Mouse (Mus musculus) monocyte, adult 5-6 weeks (primary cell): ENCODE measurements around the gene Sh3yl1. TPM values are rescaled to one million over a fixed set of nuclear protein-coding genes. Genes with fewer than 3 reads are reported as not detected.

Source experiments
- ATAC-seq: fragments of 153-309, 156-312 bp; replicated peaks from 2 replicates; pipeline ENCODE4 v1.8.0; 2017; ENCODE audit warnings: mild to moderate bottlenecking; ENCODE audit not compliant: low TSS enrichment, insufficient number of reproducible peaks, severe bottlenecking, poor library complexity, low FRiP score
- total RNA-seq: library from RNA; stranded (forward); fragments of 200-1000, 200-491, 200-594 nt; gene quantifications from 3 replicates; pipeline ENCODE4 v1.2.3, GENCODE M21; 2017

The Sh3yl1 gene
- 0.39 to 2.3 TPM (median 2.1 TPM) in 3 replicates for total RNA-seq

- peak; percentile 95 for ATAC-seq
These were observed at the start of gene Sh3yl1, which contains the start of gene Acp1 for GRCm38 (mm10) chr12:30911261-30912047. Sh3yl1 (plus strand) TSS chr12:30911668. Acp1 (minus strand) TSS chr12:30911589.

DNA sequence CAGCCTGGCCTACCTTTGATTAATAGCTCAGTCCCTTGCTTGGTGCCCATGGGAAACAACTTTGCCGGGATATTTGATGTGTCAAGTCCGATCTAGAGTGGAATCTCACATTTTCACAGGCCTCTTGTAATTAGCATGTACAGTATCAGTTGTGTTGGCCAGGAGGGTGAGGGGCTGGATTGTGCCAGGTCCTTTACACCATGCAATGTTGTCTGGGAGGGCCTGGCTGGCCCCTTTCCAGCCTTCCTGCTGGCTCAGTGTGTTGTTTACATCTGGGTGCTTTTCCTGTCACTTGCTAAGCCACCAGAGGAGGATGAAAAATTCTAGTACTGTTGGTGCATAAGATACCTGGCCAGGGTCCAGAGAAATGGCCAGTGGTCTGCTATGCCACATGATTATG is 47.1 kb upstream of the Sh3yl1 start:
- ATAC-seq, result no peak

DNA sequence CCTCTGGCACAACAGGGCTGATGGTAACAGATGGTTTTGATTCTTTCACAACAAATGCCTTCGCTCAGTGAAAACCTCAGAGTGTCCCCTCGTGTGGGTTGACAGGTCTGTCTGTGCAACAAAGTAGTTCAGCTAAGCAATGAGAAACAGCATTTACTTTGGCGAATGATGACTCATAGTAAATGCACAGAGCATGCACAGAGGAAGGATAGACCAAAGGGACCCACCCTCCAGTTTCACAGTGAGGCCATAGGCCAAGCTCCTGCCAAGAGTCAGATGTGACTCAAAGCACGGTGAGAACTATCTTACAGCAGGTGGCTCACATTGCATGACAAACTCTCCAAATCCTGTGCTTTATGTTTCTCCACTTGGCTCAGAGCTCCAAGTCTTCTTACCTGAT is 45.7 kb upstream of the Sh3yl1 start:
- ATAC-seq, result no peak

- no peak for ATAC-seq
These were observed 32.0 kb upstream of the Sh3yl1 start for GRCm38 (mm10) chr12:30879447-30879846.

DNA sequence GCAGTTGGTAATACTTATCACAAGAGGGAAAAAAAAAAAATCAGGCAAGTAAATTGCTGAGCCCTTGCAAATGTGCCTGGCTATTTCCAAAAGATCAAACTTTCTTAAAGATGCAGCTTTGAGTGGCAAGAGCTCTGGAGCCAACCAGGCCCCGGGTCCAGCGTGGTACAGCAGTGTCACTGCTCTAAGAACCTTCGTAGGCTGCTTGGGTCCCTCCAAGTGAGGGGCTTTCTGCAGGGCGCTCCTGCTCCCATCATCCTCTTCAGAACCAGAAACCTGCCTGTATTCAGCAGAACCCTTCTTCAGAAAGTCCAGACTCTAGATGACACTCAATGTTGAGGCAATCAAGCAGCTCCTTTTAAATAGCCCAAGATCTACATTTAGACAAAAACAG is 27.9 kb upstream of the Sh3yl1 start:
- ATAC-seq, result no peak

- no peak for ATAC-seq
These were observed 27.4 kb upstream of the Sh3yl1 start, which contains the start of gene Alkal2 for GRCm38 (mm10) chr12:30883986-30884621. Alkal2 (plus strand) TSS chr12:30884322.

DNA sequence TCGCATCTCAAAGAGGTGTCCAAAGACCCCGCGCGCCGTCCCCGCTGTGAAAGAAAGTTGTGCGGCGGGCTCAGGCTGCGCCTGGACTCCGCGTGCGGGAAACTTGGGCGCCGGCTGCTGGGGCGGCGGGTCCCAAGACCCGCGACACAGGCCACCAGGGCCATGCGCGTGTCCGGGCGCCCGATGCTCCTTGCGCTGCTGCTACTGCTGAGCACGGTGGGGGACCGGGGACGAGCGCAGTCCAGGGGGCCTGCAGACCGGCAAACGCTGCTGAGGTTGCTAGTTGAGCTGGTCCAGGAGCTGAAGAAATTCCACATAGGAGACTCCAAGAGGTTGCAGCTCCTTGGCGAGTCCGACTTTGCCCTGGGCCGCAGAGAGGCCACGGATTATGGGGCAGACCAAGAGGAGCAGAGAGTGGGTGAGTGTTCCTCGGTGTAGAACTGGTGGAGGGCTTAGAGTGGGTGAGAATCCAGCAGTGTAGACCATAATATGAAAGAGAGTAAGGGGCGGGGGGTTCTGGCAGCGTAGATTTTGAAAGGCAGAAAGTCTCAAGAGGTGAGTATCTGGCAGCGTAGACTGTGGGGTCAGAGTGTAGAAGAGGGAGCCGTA is 26.7 kb upstream of the Sh3yl1 start:
- ATAC-seq, result no peak

GRCm38 (mm10) chr12:30885891-30886290 is 25.6 kb upstream of the Sh3yl1 start:
- no peak for ATAC-seq

DNA sequence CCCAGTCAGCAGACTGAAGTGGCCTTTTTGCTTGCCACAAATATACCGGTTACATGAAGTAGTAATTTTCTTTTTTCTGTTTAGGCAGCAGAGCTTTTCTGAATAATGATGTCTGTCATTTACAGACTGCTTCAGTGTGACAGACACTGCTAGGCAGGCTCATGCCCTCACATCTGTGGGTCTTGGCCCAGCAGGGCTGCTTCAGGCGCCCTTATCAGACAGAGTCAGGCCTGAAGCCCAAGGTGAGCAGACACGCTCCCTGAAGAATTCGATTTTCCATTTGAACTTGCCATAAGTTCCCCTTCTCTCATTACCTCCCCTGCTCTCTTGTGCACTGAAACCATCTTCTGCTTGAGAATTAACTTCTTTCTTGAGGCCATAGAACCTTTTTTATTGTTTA is 23.5 kb upstream of the Sh3yl1 start:
- ATAC-seq, result no peak

DNA sequence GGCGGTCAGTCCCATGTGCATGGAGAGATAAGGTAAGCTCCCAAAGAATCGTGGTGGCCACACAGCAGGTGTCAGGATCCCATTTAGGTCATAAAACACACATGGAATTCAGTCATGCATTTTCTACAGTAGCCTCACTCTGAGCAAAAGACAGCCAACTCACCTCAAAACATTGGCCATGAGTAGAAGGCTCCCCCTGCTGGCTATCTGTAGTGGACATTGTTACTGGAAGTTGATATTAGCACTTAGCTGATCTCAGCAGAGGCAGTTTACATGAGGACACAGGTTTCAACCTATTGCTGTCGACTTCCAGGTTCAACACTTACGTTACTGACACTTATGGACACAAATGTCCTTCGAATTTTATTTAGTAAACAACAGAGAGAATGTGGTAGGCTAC is 21.4 kb upstream of the Sh3yl1 start:
- no peak for ATAC-seq

DNA sequence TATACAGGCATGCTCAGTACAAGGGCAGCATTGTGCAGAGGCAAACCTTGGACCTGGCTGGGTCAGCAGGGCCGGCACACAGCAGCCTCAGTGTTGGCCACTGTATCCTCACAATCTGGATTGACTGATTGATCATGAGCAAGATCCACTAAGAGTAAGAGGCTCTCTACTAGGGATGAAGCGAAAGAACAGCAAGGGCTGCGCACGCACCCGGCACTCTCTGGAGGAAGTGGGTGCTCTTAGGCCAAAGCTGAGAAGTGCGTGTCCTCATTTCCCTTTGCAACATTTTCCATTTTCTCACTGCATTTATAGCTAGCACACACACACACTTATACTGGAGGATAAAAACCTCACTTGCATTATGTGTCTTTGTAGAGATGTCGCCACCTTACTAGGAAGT is 20.0 kb upstream of the Sh3yl1 start:
- ATAC-seq, result no peak

DNA sequence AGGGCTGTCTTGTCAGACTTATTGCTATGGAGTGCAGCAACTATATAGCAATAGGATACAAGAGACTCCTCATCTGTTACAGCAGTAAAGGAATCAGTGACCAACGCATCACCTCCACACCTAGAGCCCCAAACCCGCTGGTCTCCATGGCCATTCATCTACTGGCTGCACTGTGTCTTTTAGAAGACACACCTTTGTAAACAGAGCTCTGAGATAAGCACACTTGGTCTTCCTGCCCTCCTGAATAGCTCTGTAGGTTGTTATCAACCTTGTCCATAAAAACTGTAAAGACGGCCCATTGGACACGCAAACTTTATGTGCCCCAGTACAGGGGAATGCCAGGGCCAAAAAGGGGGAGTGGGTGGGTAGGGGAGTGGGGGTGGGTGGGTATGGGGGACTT is 14.4 kb upstream of the Sh3yl1 start:
- ATAC-seq, result no peak

DNA sequence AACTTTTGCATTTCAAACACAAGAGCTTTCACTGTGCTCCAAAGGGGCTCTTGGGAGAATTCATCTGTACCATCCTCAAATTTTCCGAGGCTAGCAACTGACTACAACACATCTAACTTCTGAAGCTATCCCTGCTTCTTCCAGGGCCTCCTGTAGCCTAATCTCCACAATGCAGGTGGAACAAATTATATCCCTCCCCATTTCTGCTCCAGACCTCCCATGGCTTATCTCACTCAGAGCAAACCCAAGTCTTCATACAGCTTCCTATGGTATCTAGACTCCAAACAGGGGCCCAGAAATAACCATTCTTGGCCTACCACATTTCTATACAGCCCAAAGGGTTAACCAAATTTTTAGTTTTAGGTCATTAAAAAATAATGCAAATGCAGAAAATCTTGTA is 2.8 kb upstream of the Sh3yl1 start:
- ATAC-seq, result no peak

GRCm38 (mm10) chr12:30909881-30910280 is 1.6 kb upstream of the Sh3yl1 start:
- no peak for ATAC-seq

GRCm38 (mm10) chr12:30910860-30911259 is 608 bp upstream of the Sh3yl1 start:
- ATAC-seq, result no peak

DNA sequence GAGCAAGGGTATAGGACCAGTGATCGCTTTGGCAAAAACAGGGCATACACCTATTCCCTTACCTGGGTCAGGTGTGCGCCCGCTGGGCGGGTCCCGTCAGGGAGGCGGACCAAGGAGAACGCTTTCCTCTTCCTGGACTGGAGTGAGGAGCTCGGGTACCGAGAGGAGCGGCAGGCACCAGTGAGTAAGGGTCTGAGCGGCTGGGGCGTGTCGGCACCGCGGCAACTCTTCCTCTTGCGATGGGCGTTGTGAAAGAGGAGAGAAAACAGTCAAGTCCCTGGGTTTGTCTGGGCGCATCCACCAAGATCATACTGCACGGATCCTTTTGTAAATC is 547 bp downstream of the Sh3yl1 start:
- ATAC-seq, result peak; percentile 23; the same call in 1 of the 2 replicates

- no peak for ATAC-seq
These were observed 1.4 kb downstream of the Sh3yl1 start for GRCm38 (mm10) chr12:30912840-30913239.

GRCm38 (mm10) chr12:30922401-30922800 is 10.9 kb downstream of the Sh3yl1 start:
- no peak for ATAC-seq

- no peak for ATAC-seq
These were observed 16.7 kb downstream of the Sh3yl1 start for GRCm38 (mm10) chr12:30928182-30928581.

DNA sequence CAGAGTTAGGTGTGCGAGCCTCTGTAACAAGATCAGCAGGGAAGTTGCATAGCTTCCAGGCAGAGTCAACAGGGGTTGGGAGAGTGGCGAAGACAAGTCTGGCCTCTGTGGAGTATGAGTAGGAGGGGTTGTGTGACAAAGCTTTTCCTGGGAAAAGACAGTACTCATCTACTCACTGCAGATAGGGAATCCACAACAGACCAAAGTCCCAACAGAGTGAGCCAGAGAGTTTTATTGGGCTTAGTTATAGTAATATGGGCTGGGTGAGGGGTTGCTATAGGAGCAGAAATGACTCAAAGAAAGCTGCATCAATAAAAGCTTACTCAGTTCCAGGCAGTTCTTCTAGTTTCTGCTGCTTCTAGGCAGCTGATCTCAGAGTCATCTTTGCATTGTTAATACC is 21.8 kb downstream of the Sh3yl1 start:
- no peak for ATAC-seq
